Mouse (Mus musculus): ENCODE data around the gene Zfyve26. TPM values are rescaled to one million over a fixed set of nuclear protein-coding genes. Genes with fewer than 3 reads are reported as not detected.
"Not testable (repeated sequence)": the region's sequence is repeated elsewhere in the genome, so short reads cannot be mapped to it uniquely, and the experiment has no call there.

The Zfyve26 gene
- polyA plus RNA-seq, 1 experiment, result 33.6 TPM

DNA sequence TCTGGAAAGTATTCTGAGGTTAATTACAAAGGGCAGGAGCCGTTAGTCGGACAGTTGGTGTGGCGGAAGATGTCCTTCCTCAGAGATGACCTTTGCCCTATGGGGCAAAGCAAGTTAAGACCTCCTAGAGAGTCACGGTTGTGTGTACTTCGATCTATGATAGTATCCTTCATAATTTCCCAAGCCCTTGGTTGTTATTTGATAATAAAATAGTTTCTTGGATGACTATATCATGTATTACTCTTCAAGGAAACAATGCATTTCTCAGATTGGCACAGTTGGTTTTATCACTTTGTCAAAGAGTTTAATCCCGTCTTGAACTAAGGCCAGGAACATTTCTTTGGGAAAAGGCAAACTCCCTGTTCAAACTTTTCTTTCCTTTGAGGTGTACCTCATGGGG is 103.9 kb downstream of the Zfyve26 start, which contains the start of gene Rdh11:
Rdh11 (minus strand) TSS at position 101 of the 400 bp plus-strand sequence.
- peaks cover 14% of the 10 kb centered on the region for H3K36me3 ChIP-seq (ENCODE audit: control insufficient read depth, insufficient read depth, low read length, poor library complexity, severe bottlenecking)
- H3K4me3 ChIP-seq (ENCODE audit: low read depth, low read length), result peak within 1 kb of the TSS; percentile 79
- peak within 1 kb of the TSS; percentile 29; the same call in 1 of the 2 replicates for H3K27ac ChIP-seq (ENCODE audit: insufficient read depth, low read length)
- H3K27me3 ChIP-seq (ENCODE audit: control insufficient read depth, insufficient read depth, low read length, poor library complexity, severe bottlenecking), result no peaks in the 10 kb centered on the region
- no peaks in the 10 kb centered on the region for H3K4me1 ChIP-seq (ENCODE audit: control insufficient read depth, insufficient read depth, low read length)
- TF ChIP-seq CTCF (IDR thresholded peaks at IDR 0.05; ENCODE audit: low read depth, low read length) (no peak), POLR2A (IDR thresholded peaks at IDR 0.05; ENCODE audit: insufficient read depth, low read length) (no peak), EP300 (IDR thresholded peaks at IDR 0.05; ENCODE audit: insufficient read depth, low read depth, low read length) (no peak)
- H3K9ac ChIP-seq (ENCODE audit: low read depth, poor library complexity, severe bottlenecking), result peak within 1 kb of the TSS; percentile 54
- H3K9me3 ChIP-seq (replicated peaks; ENCODE audit: control insufficient read depth, insufficient read depth, low read length, poor library complexity, severe bottlenecking), result no peaks in the 10 kb centered on the region

DNA sequence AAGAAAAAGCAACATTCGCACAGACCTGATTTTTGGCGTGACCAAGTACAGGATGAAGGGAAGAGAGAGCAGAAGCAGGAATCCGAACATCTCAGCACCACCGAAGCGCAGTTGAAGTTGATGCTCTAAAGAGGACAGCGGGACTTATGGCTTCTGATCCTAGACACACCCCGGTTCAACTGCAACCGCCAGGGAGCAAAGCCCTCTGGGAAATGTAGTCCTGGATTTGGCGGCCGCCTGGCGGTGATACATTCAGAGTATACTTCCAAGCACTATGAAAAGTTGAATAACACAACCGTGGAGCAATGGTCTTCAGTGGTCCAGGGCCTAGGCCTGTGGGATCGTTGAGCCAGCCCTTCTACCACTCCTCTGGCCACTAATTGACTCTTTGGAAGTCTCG is 104.4 kb downstream of the Zfyve26 start:
- no peaks in the 10 kb centered on the region for H3K27me3 ChIP-seq (ENCODE audit: control insufficient read depth, insufficient read depth, low read length, poor library complexity, severe bottlenecking)
- H3K27ac ChIP-seq (ENCODE audit: insufficient read depth, low read length), result no peak overlapping the region
- no peaks in the 10 kb centered on the region for H3K4me1 ChIP-seq (ENCODE audit: control insufficient read depth, insufficient read depth, low read length)
- TF ChIP-seq CTCF (IDR thresholded peaks at IDR 0.05; ENCODE audit: low read depth, low read length), result no peak
- TF ChIP-seq EP300 (IDR thresholded peaks at IDR 0.05; ENCODE audit: insufficient read depth, low read depth, low read length), result no peak
- peaks cover 18% of the 10 kb centered on the region for H3K36me3 ChIP-seq (ENCODE audit: control insufficient read depth, insufficient read depth, low read length, poor library complexity, severe bottlenecking)
- peak overlapping the region; percentile 79 for H3K4me3 ChIP-seq (ENCODE audit: low read depth, low read length)
- peak overlapping the region; percentile 54 for H3K9ac ChIP-seq (ENCODE audit: low read depth, poor library complexity, severe bottlenecking)
- H3K9me3 ChIP-seq (replicated peaks; ENCODE audit: control insufficient read depth, insufficient read depth, low read length, poor library complexity, severe bottlenecking), result no peaks in the 10 kb centered on the region

DNA sequence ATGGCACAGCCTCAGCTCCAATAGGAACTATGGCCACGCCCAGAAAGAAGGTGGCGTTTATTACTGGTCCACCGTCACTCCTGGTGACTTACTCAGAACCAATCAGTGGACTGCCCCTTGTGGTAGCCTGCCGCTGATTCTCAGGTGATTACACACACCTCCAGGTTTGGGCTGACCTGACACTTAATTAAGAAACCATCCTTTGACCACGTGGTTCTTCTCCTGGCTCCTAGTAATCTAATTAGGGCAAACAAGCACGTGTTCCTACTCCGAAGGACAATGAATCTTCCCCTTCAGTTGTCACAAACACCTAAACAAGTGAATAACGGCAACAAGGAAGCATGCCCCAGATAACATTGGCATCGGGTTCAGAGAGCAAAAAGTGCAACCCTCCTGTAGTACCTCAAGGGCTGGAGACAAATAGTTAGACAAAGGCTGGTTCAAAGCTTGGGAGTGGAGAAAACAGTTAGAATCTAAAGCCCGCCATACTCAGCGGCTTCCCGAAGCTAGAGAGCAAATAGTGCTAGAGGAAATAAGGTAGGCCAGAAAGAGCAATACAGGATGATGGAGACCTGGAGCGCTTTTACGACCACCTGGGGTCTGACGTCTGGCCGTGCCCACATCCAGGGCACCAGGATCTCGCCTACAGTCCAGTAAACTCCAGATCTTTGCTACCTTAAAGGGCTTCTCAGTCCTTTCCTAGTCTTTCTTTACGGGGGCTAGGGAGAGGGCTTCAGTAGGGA is 105.0 kb downstream of the Zfyve26 start:
- peak overlapping the region; percentile 79 for H3K4me3 ChIP-seq (ENCODE audit: low read depth, low read length)
- no peaks in the 10 kb centered on the region for H3K9me3 ChIP-seq (replicated peaks; ENCODE audit: control insufficient read depth, insufficient read depth, low read length, poor library complexity, severe bottlenecking)
- no peaks in the 10 kb centered on the region for H3K27me3 ChIP-seq (ENCODE audit: control insufficient read depth, insufficient read depth, low read length, poor library complexity, severe bottlenecking)
- peaks cover 24% of the 10 kb centered on the region for H3K36me3 ChIP-seq (ENCODE audit: control insufficient read depth, insufficient read depth, low read length, poor library complexity, severe bottlenecking)
- peak overlapping the region; percentile 54 for H3K9ac ChIP-seq (ENCODE audit: low read depth, poor library complexity, severe bottlenecking)
- H3K27ac ChIP-seq (ENCODE audit: insufficient read depth, low read length), result peak overlapping the region; percentile 29; the same call in 1 of the 2 replicates
- no peaks in the 10 kb centered on the region for H3K4me1 ChIP-seq (ENCODE audit: control insufficient read depth, insufficient read depth, low read length)
- no peak for TF ChIP-seq POLR2A (IDR thresholded peaks at IDR 0.05; ENCODE audit: insufficient read depth, low read length)
- TF ChIP-seq CTCF (IDR thresholded peaks at IDR 0.05; ENCODE audit: low read depth, low read length), result no peak
- no peak for TF ChIP-seq EP300 (IDR thresholded peaks at IDR 0.05; ENCODE audit: insufficient read depth, low read depth, low read length)

DNA sequence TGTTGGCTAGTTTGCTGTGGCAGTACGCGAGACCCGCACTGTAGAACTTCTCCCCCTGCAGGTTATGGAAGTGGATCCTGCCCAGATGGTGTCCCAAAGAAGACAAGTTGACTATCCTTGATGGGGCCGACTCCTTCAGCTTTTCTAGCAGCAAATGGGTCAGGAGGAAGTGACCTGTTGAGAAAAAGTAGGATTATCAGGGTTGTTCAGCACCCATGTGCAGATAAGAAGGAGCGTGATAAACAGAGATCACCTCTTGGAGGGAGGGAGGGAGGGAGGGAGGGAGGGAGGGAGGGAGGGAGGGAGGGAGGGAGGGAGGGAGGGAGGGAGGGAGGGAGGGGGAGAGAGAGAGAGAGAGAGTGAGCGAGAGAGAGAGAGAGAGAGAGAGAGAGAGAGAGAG is 110.9 kb downstream of the Zfyve26 start:
- not testable (repeated sequence) for H3K4me1 ChIP-seq (ENCODE audit: control insufficient read depth, insufficient read depth, low read length); H3K27me3 ChIP-seq (ENCODE audit: control insufficient read depth, insufficient read depth, low read length, poor library complexity, severe bottlenecking); H3K9ac ChIP-seq (ENCODE audit: low read depth, poor library complexity, severe bottlenecking); H3K9me3 ChIP-seq (replicated peaks; ENCODE audit: control insufficient read depth, insufficient read depth, low read length, poor library complexity, severe bottlenecking); H3K27ac ChIP-seq (ENCODE audit: insufficient read depth, low read length); H3K4me3 ChIP-seq (ENCODE audit: low read depth, low read length)
- peaks cover 69% of the 10 kb centered on the region for H3K36me3 ChIP-seq (ENCODE audit: control insufficient read depth, insufficient read depth, low read length, poor library complexity, severe bottlenecking)

Other genes with a start within 250 kb of the Zfyve26 start
- gene Pigh, start 206.7 kb downstream of the Zfyve26 start, polyA plus RNA-seq (2011; ENCODE audit: insufficient read depth, insufficient read length, low read depth, missing spikeins), result 12.9 and 13.5 TPM in 2 replicates
- not detected in 2 replicates for gene Arg2, start 165.5 kb downstream of the Zfyve26 start, polyA plus RNA-seq (2011; ENCODE audit: insufficient read depth, insufficient read length, low read depth, missing spikeins)
- gene Vti1b, start 123.6 kb downstream of the Zfyve26 start, polyA plus RNA-seq (2011; ENCODE audit: insufficient read depth, insufficient read length, low read depth, missing spikeins), result 58.9 and 59.7 TPM in 2 replicates
- gene Rdh11, start 104.0 kb downstream of the Zfyve26 start, polyA plus RNA-seq (2011; ENCODE audit: insufficient read depth, insufficient read length, low read depth, missing spikeins), result 42.1 and 43.2 TPM in 2 replicates
- gene Rdh12, start 87.4 kb downstream of the Zfyve26 start, polyA plus RNA-seq (2011; ENCODE audit: insufficient read depth, insufficient read length, low read depth, missing spikeins), result 1.6 and 2.1 TPM in 2 replicates
- 13.8 and 14.0 TPM in 2 replicates for gene Rad51b, start 978 bp upstream of the Zfyve26 start, polyA plus RNA-seq (2011; ENCODE audit: insufficient read depth, insufficient read length, low read depth, missing spikeins)